13 mouse cellular contexts compared by ENCODE assay signal in genomic region chr5:128606596-128606995, GRCm38 (mm10). TPM values are rescaled to one million over a fixed set of nuclear protein-coding genes. Genes with fewer than 3 reads are reported as not detected.
DNase-seq lines count a peak whose midpoint lies in the region; ATAC-seq lines count a peak whose summit lies in the region.
"Had no signal": no experiment of that assay in that cellular context is flagged by ENCODE, and none has a peak within 500 bp of the region (broad histone marks: within the 10 kb centered on the region; RNA-seq: fewer than 3 reads in every experiment).

No protein-coding gene starts in this region.

- intact Hi-C loops in heart, postnatal 14 days (cut with DNase I) = no loop called here

- peak overlapping the region; percentile 24; the same call in 1 of the 2 replicates for H3K4me2 ChIP-seq in heart, embryonic 11.5 days
- peak overlapping the region; percentile 16 for H3K4me2 ChIP-seq in midbrain, embryonic 13.5 days (replicated peaks)

- H3K27me3 ChIP-seq in heart, embryonic 11.5 days (ENCODE audit: control insufficient read depth, insufficient read depth, low read length) = peaks cover 50% of the 10 kb centered on the region
- H3K27me3 ChIP-seq in hindbrain, embryonic 10.5 days (ENCODE audit: insufficient read depth, poor library complexity, severe bottlenecking) = peaks cover 74% of the 10 kb centered on the region
- peaks cover 52% of the 10 kb centered on the region for H3K27me3 ChIP-seq in midbrain, embryonic 13.5 days

- no peak for ATAC-seq in heart, embryonic 11.5 days (replicated peaks; ENCODE audit: insufficient number of reproducible peaks, low FRiP score, low TSS enrichment)
- ATAC-seq in midbrain, embryonic 13.5 days = peak; percentile 34; the same call in 1 of the 2 replicates
- no peak for ATAC-seq in megakaryocyte-erythroid progenitor cell, adult 5-6 weeks (replicated peaks; ENCODE audit: low FRiP score, low TSS enrichment, poor library complexity, severe bottlenecking)
- ATAC-seq in erythroid progenitor cell, adult 5-6 weeks (replicated peaks; ENCODE audit: low FRiP score, poor library complexity, severe bottlenecking) = no peak
- ATAC-seq in monocyte, adult 5-6 weeks (replicated peaks; ENCODE audit: insufficient number of reproducible peaks, low FRiP score, low TSS enrichment, poor library complexity, severe bottlenecking) = no peak
- ATAC-seq: Patski had no signal

- 8% methylated on average over 14 of the region's 14 CpGs for WGBS in heart, embryonic 11.5 days (ENCODE audit: insufficient replicate concordance)
- 5% methylated on average over 14 of the region's 14 CpGs for WGBS in hindbrain, embryonic 10.5 days
- WGBS in midbrain, embryonic 13.5 days = 3% methylated on average over 14 of the region's 14 CpGs

- H3K27ac ChIP-seq in heart, embryonic 11.5 days (ENCODE audit: low read depth, low read length) = no peak overlapping the region
- H3K27ac ChIP-seq in hindbrain, embryonic 10.5 days = peak overlapping the region; percentile 57; the same call in 1 of the 2 replicates
- peak overlapping the region; percentile 16; the same call in 1 of the 2 replicates for H3K27ac ChIP-seq in midbrain, embryonic 13.5 days
- H3K27ac ChIP-seq: kidney, postnatal 0 days had no signal

- no peak for DNase-seq in heart, postnatal 14 days
- DNase-seq in ZHBTc4 (ENCODE audit: low read depth, low spot score) = peak; percentile 41
- DNase-seq in hindbrain, embryonic 10.5 days (ENCODE audit: low spot score) = peak; percentile 52
- DNase-seq: cerebellum, postnatal 25 days; left cerebral cortex, postnatal 4 days; lung, postnatal 4 days had no signal

- no peaks in the 10 kb centered on the region for H3K36me3 ChIP-seq in heart, embryonic 11.5 days (ENCODE audit: control insufficient read depth, insufficient read depth, low read length)
- peaks cover 22% of the 10 kb centered on the region for H3K36me3 ChIP-seq in hindbrain, embryonic 10.5 days
- no peaks in the 10 kb centered on the region for H3K36me3 ChIP-seq in midbrain, embryonic 13.5 days

- H3K9me3 ChIP-seq in heart, embryonic 11.5 days (replicated peaks; ENCODE audit: control insufficient read depth, low read length) = no peaks in the 10 kb centered on the region
- H3K9me3 ChIP-seq in hindbrain, embryonic 10.5 days = no peaks in the 10 kb centered on the region
- H3K9me3 ChIP-seq in midbrain, embryonic 13.5 days = no peaks in the 10 kb centered on the region

- H3K4me1 ChIP-seq in heart, embryonic 11.5 days (ENCODE audit: control insufficient read depth, insufficient read depth, low read length) = no peaks in the 10 kb centered on the region
- H3K4me1 ChIP-seq in hindbrain, embryonic 10.5 days (replicated peaks) = peaks cover 61% of the 10 kb centered on the region
- H3K4me1 ChIP-seq in midbrain, embryonic 13.5 days (replicated peaks) = peaks cover 58% of the 10 kb centered on the region

- H3K4me3 ChIP-seq in heart, embryonic 11.5 days (ENCODE audit: low read depth, low read length) = no peak overlapping the region
- peak overlapping the region; percentile 32 for H3K4me3 ChIP-seq in hindbrain, embryonic 10.5 days
- peak overlapping the region; percentile 9; the same call in 1 of the 2 replicates for H3K4me3 ChIP-seq in midbrain, embryonic 13.5 days (replicated peaks)

- no peak overlapping the region for H3K9ac ChIP-seq in heart, embryonic 11.5 days (ENCODE audit: low read depth, low read length)
- H3K9ac ChIP-seq in midbrain, embryonic 13.5 days (replicated peaks) = no peak overlapping the region

RNA-seq across cellular contexts. Expression of gene Fzd10, which starts 6.0 kb away (rescaled TPM):
- 0.11 and 0.52 TPM in 2 replicates for polyA plus RNA-seq in heart, embryonic 11.5 days (2014; fragmentation: Nextera tagmentation; extraction: Ambion mirVana)
- under 1 TPM; 0.12 to 0.54 TPM for total RNA-seq in heart, postnatal 14 days (2021)
- polyA plus RNA-seq in hindbrain, embryonic 10.5 days (2016; fragmentation: Nextera tagmentation; extraction: Ambion mirVana) = 16.0 and 22.3 TPM in 2 replicates
- 10.9 and 14.6 TPM in 2 replicates for polyA plus RNA-seq in midbrain, embryonic 13.5 days (2015; fragmentation: Nextera tagmentation; extraction: Ambion mirVana)
- not detected in 2 replicates for total RNA-seq in megakaryocyte-erythroid progenitor cell, adult 5-6 weeks (2014; fragmentation: Nextera tagmentation)
- not detected in 2 replicates for total RNA-seq in megakaryocyte-erythroid progenitor cell, adult 5-6 weeks (2017)
- not detected in 2 replicates for total RNA-seq in erythroid progenitor cell, adult 5-6 weeks (2015; ENCODE audit: low replicate concordance)
- not detected in 2 replicates for total RNA-seq in erythroid progenitor cell, adult 5-6 weeks (2017; ENCODE audit: low replicate concordance)
- total RNA-seq in monocyte, adult 5-6 weeks (2017) = not detected in 3 replicates
- polyA plus RNA-seq: Patski had no signal

Comparison
In these comparisons a context has a peak if more than half of its experiments do, and no peak if none do; other contexts are left out.
1. DNase-seq: peak in ZHBTc4 (single experiment) and hindbrain, embryonic 10.5 days (single experiment); none in heart, postnatal 14 days (0 of 2).